Mouse (Mus musculus) midbrain, embryonic 11.5 days (tissue): ENCODE data around the gene Cdkn2c. TPM values are rescaled to one million over a fixed set of nuclear protein-coding genes. Genes with fewer than 3 reads are reported as not detected.

ENCODE experiments used
- ATAC-seq: fragments of 200-750 bp; cut with Nextera tagmentation; 2 replicates; pipeline ENCODE4 v1.8.0; 2017; ENCODE audit warnings: moderate TSS enrichment, moderate library complexity; ENCODE audit not compliant: low FRiP score
- DNase-seq: peaks from one replicate; pipeline ENCODE4 v3.0.0; 2015; ENCODE audit warnings: low spot score; ENCODE audit errors: missing footprints
- H3K27ac ChIP-seq: fragments of 300-500 bp; sonication (generic); 2 replicates; pipeline ENCODE4 v1.5.1; 2014; ENCODE audit warnings: low read depth, low read length
- H3K27me3 ChIP-seq: fragments of 300-500 bp; sonication (generic); 2 replicates; pipeline ENCODE4 v1.6.1; 2014; ENCODE audit warnings: mild to moderate bottlenecking, low read length, moderate library complexity, mixed read lengths; ENCODE audit not compliant: control insufficient read depth, insufficient read depth
- H3K36me3 ChIP-seq: fragments of 300-500 bp; sonication (generic); 2 replicates; pipeline ENCODE4 v1.6.1; 2014; ENCODE audit warnings: mild to moderate bottlenecking, low read length, moderate library complexity, mixed read lengths; ENCODE audit not compliant: control insufficient read depth, insufficient read depth
- H3K4me1 ChIP-seq: fragments of 300-500 bp; sonication (generic); 2 replicates; pipeline ENCODE4 v1.6.1; 2014; ENCODE audit warnings: low read length; ENCODE audit not compliant: control insufficient read depth, insufficient read depth
- H3K4me2 ChIP-seq: fragments of 300-500 bp; sonication (generic); 2 replicates; pipeline ENCODE4 v1.6.1; 2014; ENCODE audit warnings: mild to moderate bottlenecking, moderate library complexity
- H3K4me3 ChIP-seq: fragments of 300-500 bp; sonication (generic); 2 replicates; pipeline ENCODE4 v1.5.1; 2014; ENCODE audit warnings: low read depth, low read length
- H3K9ac ChIP-seq: fragments of 300-500 bp; sonication (generic); 2 replicates; pipeline ENCODE4 v1.6.1; 2014; ENCODE audit warnings: low read length
- H3K9me3 ChIP-seq: fragments of 300-500 bp; sonication (generic); 2 replicates; pipeline ENCODE4 v1.6.1; 2016; ENCODE audit warnings: low read length; ENCODE audit not compliant: control insufficient read depth
- WGBS: fragments of 180-500 bp; shearing (Covaris S2); extraction: QIAGEN DNeasy Blood & Tissue Kit; methylation state at CpG from one replicate; pipeline ENCODE4 v1.1.7; 2014; 5-methylcytosine and 5-hydroxymethylcytosine counted together
- polyA plus RNA-seq: library from polyadenylated mRNA; unstranded; fragments of >200 nt; fragmentation: Nextera tagmentation; extraction: Ambion mirVana; gene quantifications from 2 replicates; pipeline ENCODE4 v1.2.1, GENCODE M21; 2014

Gene Cdkn2c
- polyA plus RNA-seq, 1 experiment from 2014 or later, result 7.4 TPM

- Histone ChIP-seq H3K36me3 (no peaks in the 10 kb centered on the region), H3K4me2 (no peak overlapping the region), H3K27me3 (no peaks in the 10 kb centered on the region), H3K4me1 (peaks cover 4% of the 10 kb centered on the region; the same call in 1 of the 2 replicates), H3K9ac (no peak overlapping the region), H3K9me3 (no peaks in the 10 kb centered on the region), H3K4me3 (no peak overlapping the region), H3K27ac (no peak overlapping the region)
- WGBS, result 85% methylated on average over 2 of the region's 2 CpGs
- DNase-seq (no peak), ATAC-seq (no peak)
These were observed 7.1 kb upstream of the Cdkn2c start for GRCm38 (mm10) chr4:109674097-109674496.

DNA sequence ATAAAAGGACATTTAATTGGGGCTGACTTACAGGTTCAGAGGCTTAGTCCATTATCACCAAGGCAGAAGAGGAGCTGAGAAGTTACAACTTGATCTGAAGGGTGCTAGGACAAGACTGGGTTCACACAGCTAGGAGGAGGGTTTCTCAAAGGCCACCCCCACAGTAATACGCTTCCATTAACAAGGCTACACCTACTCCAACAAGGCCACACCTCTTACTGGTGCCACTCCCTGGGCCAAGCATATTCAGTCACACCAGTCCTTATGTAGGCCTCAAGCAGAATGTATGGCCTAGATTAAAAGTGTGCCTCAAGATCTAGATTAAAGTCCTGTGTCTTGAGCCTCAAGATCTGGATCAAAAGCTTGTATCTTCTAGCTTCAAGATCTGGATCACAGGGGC lies 5.0 kb upstream of the Cdkn2c start:
- 86% methylated on average over 1 of the region's 1 CpGs for WGBS
- no peak overlapping the region for H3K4me3 ChIP-seq
- no peaks in the 10 kb centered on the region for H3K36me3 ChIP-seq
- ATAC-seq, result no peak
- H3K9me3 ChIP-seq, result no peaks in the 10 kb centered on the region
- no peak overlapping the region for H3K4me2 ChIP-seq
- H3K27me3 ChIP-seq, result no peaks in the 10 kb centered on the region
- no peak overlapping the region for H3K9ac ChIP-seq
- no peak overlapping the region for H3K27ac ChIP-seq
- H3K4me1 ChIP-seq, result 0 out of 2 replicates have a peak, but pooled peaks cover 2% of the 10 kb centered on the region
- no peak for DNase-seq

GRCm38 (mm10) chr4:109670213-109670612 lies 3.2 kb upstream of the Cdkn2c start:
- 0 out of 2 replicates have a peak, but pooled peaks cover 6% of the 10 kb centered on the region for H3K4me1 ChIP-seq
- H3K36me3 ChIP-seq, result no peaks in the 10 kb centered on the region
- no peaks in the 10 kb centered on the region for H3K9me3 ChIP-seq
- H3K4me3 ChIP-seq, result no peak overlapping the region
- ATAC-seq, result no peak
- H3K9ac ChIP-seq, result no peak overlapping the region
- H3K27ac ChIP-seq, result no peak overlapping the region
- peaks cover 6% of the 10 kb centered on the region for H3K27me3 ChIP-seq
- no peak for DNase-seq
- no peak overlapping the region for H3K4me2 ChIP-seq
- 77% methylated on average over 2 of the region's 2 CpGs for WGBS

DNA sequence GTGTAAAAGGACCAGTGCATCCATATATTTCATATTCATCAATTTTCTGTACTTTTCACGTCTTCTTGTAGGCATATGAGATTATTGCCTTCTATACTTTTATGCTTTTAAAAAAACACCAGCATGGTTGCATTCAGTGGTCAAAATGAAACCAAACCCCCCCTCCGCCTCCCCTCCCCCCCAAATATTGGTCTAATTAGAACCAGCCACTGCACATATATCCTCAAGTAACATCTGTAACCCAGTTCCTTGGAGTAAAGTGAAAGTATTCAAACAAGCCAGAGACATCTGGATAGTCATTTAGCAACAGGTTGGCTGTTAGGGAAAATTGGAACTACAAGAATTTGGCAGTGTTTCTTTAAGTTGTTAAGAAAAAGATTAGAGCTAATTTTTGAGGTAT lies 529 bp upstream of the Cdkn2c start:
- H3K36me3 ChIP-seq, result no peaks in the 10 kb centered on the region
- H3K27me3 ChIP-seq, result peaks cover 22% of the 10 kb centered on the region
- H3K4me1 ChIP-seq, result peaks cover 8% of the 10 kb centered on the region; the same call in 1 of the 2 replicates
- DNase-seq, result no peak
- 53% methylated on average over 2 of the region's 2 CpGs for WGBS
- peak overlapping the region; percentile 63; the same call in 1 of the 2 replicates for H3K4me3 ChIP-seq
- no peak for ATAC-seq
- H3K9ac ChIP-seq, result no peak overlapping the region
- H3K27ac ChIP-seq, result no peak overlapping the region
- H3K4me2 ChIP-seq, result peak overlapping the region; percentile 96; the same call in 1 of the 2 replicates
- no peaks in the 10 kb centered on the region for H3K9me3 ChIP-seq

GRCm38 (mm10) chr4:109665982-109666460 lies 968 bp downstream of the Cdkn2c start:
- H3K4me1 ChIP-seq, result peaks cover 8% of the 10 kb centered on the region; the same call in 1 of the 2 replicates
- H3K4me2 ChIP-seq, result peak overlapping the region; percentile 96
- H3K9ac ChIP-seq, result peak overlapping the region; percentile 86
- ATAC-seq, result peak; percentile 66
- peak; percentile 97 for DNase-seq
- H3K27ac ChIP-seq, result no peak overlapping the region; the same call in 1 of the 2 replicates
- H3K9me3 ChIP-seq, result no peaks in the 10 kb centered on the region
- peak overlapping the region; percentile 63 for H3K4me3 ChIP-seq
- no peaks in the 10 kb centered on the region for H3K36me3 ChIP-seq
- under 1% methylated on average over 47 of the region's 49 CpGs for WGBS
- peaks cover 35% of the 10 kb centered on the region for H3K27me3 ChIP-seq

GRCm38 (mm10) chr4:109665101-109665981 lies 1.6 kb downstream of the Cdkn2c start:
- Histone ChIP-seq H3K27ac (no peak overlapping the region), H3K27me3 (peaks cover 39% of the 10 kb centered on the region), H3K9ac (peak overlapping the region; percentile 86), H3K4me1 (peaks cover 8% of the 10 kb centered on the region; the same call in 1 of the 2 replicates), H3K9me3 (no peaks in the 10 kb centered on the region), H3K4me3 (peak overlapping the region; percentile 63), H3K36me3 (no peaks in the 10 kb centered on the region), H3K4me2 (peak overlapping the region; percentile 96)
- WGBS, result under 1% methylated on average over 49 of the region's 49 CpGs
- ATAC-seq (peak; percentile 58), DNase-seq (peak; percentile 96)

- Histone ChIP-seq H3K4me2 (peak overlapping the region; percentile 15; the same call in 1 of the 2 replicates), H3K9me3 (no peaks in the 10 kb centered on the region), H3K27ac (no peak overlapping the region), H3K36me3 (no peaks in the 10 kb centered on the region), H3K27me3 (peaks cover 49% of the 10 kb centered on the region), H3K4me1 (peaks cover 8% of the 10 kb centered on the region; the same call in 1 of the 2 replicates), H3K4me3 (no peak overlapping the region), H3K9ac (no peak overlapping the region)
- DNase-seq (peak; percentile 92), ATAC-seq (no peak)
- 8% methylated on average over 5 of the region's 5 CpGs for WGBS
These were observed 2.9 kb downstream of the Cdkn2c start for GRCm38 (mm10) chr4:109664091-109664490.

- no peak for DNase-seq
These were observed 4.7 kb downstream of the Cdkn2c start for GRCm38 (mm10) chr4:109662271-109662670.

DNA sequence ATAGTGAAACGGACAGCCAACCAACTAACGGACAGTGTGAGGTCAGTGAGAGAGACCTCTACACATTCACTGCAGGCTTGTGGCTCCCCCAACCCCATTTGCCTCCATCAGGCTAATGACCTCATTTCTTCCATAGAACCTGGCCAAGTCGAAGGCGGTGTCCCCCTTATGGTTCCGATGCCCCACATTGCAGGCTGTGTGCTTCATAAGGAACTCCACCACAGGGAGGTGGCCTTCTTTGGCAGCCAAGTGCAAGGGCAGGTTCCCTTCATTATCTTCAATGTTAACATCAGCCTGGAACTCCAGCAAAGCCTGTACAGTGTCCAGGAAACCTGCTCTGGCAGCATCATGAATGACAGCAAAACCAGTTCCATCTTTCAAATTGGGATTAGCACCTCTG lies 5.8 kb downstream of the Cdkn2c start:
- no peaks in the 10 kb centered on the region for H3K36me3 ChIP-seq
- peaks cover 78% of the 10 kb centered on the region for H3K27me3 ChIP-seq
- H3K4me2 ChIP-seq, result no peak overlapping the region
- peaks cover 13% of the 10 kb centered on the region for H3K4me1 ChIP-seq
- DNase-seq (peak; percentile 93), ATAC-seq (no peak)
- H3K9ac ChIP-seq, result no peak overlapping the region
- no peaks in the 10 kb centered on the region for H3K9me3 ChIP-seq
- H3K4me3 ChIP-seq, result no peak overlapping the region
- 5% methylated on average over 5 of the region's 5 CpGs for WGBS
- H3K27ac ChIP-seq, result no peak overlapping the region

More at GRCm38 (mm10) chr4:109662271-109662670, 4.7 kb downstream of the Cdkn2c start:
- H3K27me3 ChIP-seq, result peaks cover 67% of the 10 kb centered on the region
- no peaks in the 10 kb centered on the region for H3K36me3 ChIP-seq
- H3K27ac ChIP-seq, result no peak overlapping the region
- ATAC-seq, result no peak
- H3K9ac ChIP-seq, result no peak overlapping the region
- H3K4me1 ChIP-seq, result peaks cover 12% of the 10 kb centered on the region
- no peaks in the 10 kb centered on the region for H3K9me3 ChIP-seq
- no peak overlapping the region for H3K4me3 ChIP-seq
- 7% methylated on average over 5 of the region's 5 CpGs for WGBS
- H3K4me2 ChIP-seq, result no peak overlapping the region
